In the genomic region with DNA sequence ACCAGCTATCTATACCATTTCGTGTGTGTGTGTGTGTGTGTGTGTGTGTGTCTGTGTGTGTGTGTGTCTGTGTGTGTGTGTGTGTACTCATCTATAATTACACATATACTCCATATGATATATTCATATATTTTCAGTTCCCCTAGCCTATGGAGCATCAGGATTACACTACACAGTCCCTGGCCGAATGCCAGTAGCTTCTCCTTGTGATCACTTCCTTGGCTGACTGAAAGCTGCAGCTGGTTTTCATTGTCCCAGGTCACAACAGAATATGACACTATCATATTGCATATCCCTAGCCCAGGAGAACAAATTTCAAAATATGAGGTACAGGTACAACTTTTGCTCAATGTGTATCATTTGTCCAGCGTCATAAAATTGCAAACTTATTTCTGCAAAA, we compare ENCODE assay signal across 22 mouse cellular contexts.
DNase-seq lines count a peak whose midpoint lies in the region; ATAC-seq lines count a peak whose summit lies in the region.
"Had no signal": no experiment of that assay in that cellular context is flagged by ENCODE, and none has a peak within 500 bp of the region (broad histone marks: within the 10 kb centered on the region; RNA-seq: fewer than 3 reads in every experiment).

No protein-coding gene starts in this region.

- peak; percentile 7 for DNase-seq in embryo, embryonic 11 days
- no peak for DNase-seq in embryo, embryonic 9.5 days (ENCODE audit: extremely low spot score)
- DNase-seq in kidney, postnatal 4 days, result peak; percentile 8 to 10
- no peak for DNase-seq in kidney, postnatal 36 days
- DNase-seq in midbrain, embryonic 11.5 days (ENCODE audit: low spot score, missing footprints), result no peak
- DNase-seq in embryonic facial prominence, embryonic 14.5 days (ENCODE audit: low spot score), result peak; percentile 74
- DNase-seq: adrenal gland, postnatal 14 days; cerebellum, adult 11-12 months; gastrocnemius, postnatal 14 days; heart, postnatal 14 days; kidney, adult 8-10 months; liver, postnatal 0 days; lung, postnatal 10 days; thymus, adult 2 months; thymus, postnatal 36 days had no signal

- no peaks in the 10 kb centered on the region for H3K9me3 ChIP-seq in midbrain, embryonic 13.5 days
- no peaks in the 10 kb centered on the region for H3K9me3 ChIP-seq in midbrain, embryonic 11.5 days (ENCODE audit: control insufficient read depth, low read length)
- H3K9me3 ChIP-seq in embryonic facial prominence, embryonic 14.5 days (ENCODE audit: control insufficient read depth, low read length), result no peaks in the 10 kb centered on the region
- H3K9me3 ChIP-seq: embryonic facial prominence, embryonic 13.5 days had no signal

- H3K27me3 ChIP-seq in midbrain, embryonic 13.5 days, result no peaks in the 10 kb centered on the region
- no peaks in the 10 kb centered on the region for H3K27me3 ChIP-seq in midbrain, embryonic 11.5 days (ENCODE audit: control insufficient read depth, insufficient read depth, low read length)
- no peaks in the 10 kb centered on the region for H3K27me3 ChIP-seq in embryonic facial prominence, embryonic 14.5 days (replicated peaks; ENCODE audit: control insufficient read depth, insufficient read depth, low read length)
- H3K27me3 ChIP-seq: embryonic facial prominence, embryonic 13.5 days had no signal

- H3K4me2 ChIP-seq in midbrain, embryonic 13.5 days (replicated peaks), result no peak overlapping the region
- no peak overlapping the region for H3K4me2 ChIP-seq in midbrain, embryonic 11.5 days
- H3K4me2 ChIP-seq in embryonic facial prominence, embryonic 14.5 days (ENCODE audit: low read depth, low read length), result no peak overlapping the region
- H3K4me2 ChIP-seq: embryonic facial prominence, embryonic 13.5 days; liver, embryonic 11.5 days had no signal

- 0 out of 2 replicates have a peak, but pooled peaks have one; percentile 14 for ATAC-seq in midbrain, embryonic 13.5 days
- no peak for ATAC-seq in midbrain, embryonic 11.5 days (ENCODE audit: low FRiP score)
- no peak for ATAC-seq in embryonic facial prominence, embryonic 14.5 days (ENCODE audit: low read depth)
- ATAC-seq: intestine, embryonic 16.5 days; liver, postnatal 0 days had no signal

- H3K4me1 ChIP-seq in midbrain, embryonic 13.5 days (replicated peaks), result no peaks in the 10 kb centered on the region
- H3K4me1 ChIP-seq in midbrain, embryonic 11.5 days (ENCODE audit: control insufficient read depth, insufficient read depth, low read length), result no peaks in the 10 kb centered on the region
- no peaks in the 10 kb centered on the region for H3K4me1 ChIP-seq in embryonic facial prominence, embryonic 14.5 days (ENCODE audit: control insufficient read depth, insufficient read depth, low read length)
- H3K4me1 ChIP-seq: embryonic facial prominence, embryonic 13.5 days had no signal

- H3K36me3 ChIP-seq in midbrain, embryonic 13.5 days, result no peaks in the 10 kb centered on the region
- no peaks in the 10 kb centered on the region for H3K36me3 ChIP-seq in midbrain, embryonic 11.5 days (ENCODE audit: control insufficient read depth, insufficient read depth, low read length)
- no peaks in the 10 kb centered on the region for H3K36me3 ChIP-seq in embryonic facial prominence, embryonic 14.5 days (ENCODE audit: control insufficient read depth, insufficient read depth, low read length)
- H3K36me3 ChIP-seq: embryonic facial prominence, embryonic 13.5 days had no signal

- H3K9ac ChIP-seq in midbrain, embryonic 13.5 days (replicated peaks), result no peak overlapping the region
- H3K9ac ChIP-seq in midbrain, embryonic 11.5 days (ENCODE audit: low read length), result no peak overlapping the region
- H3K9ac ChIP-seq in embryonic facial prominence, embryonic 14.5 days (ENCODE audit: low read depth, low read length), result no peak overlapping the region
- H3K9ac ChIP-seq: embryonic facial prominence, embryonic 13.5 days; liver, postnatal 0 days had no signal

- WGBS in midbrain, embryonic 13.5 days, result 76% methylated on average over 3 of the region's 3 CpGs
- WGBS in midbrain, embryonic 11.5 days, result 77% methylated on average over 3 of the region's 3 CpGs
- WGBS in embryonic facial prominence, embryonic 14.5 days, result 55% methylated on average over 3 of the region's 3 CpGs

- no peak overlapping the region for H3K27ac ChIP-seq in midbrain, embryonic 13.5 days
- no peak overlapping the region for H3K27ac ChIP-seq in midbrain, embryonic 11.5 days (ENCODE audit: low read depth, low read length)
- H3K27ac ChIP-seq in embryonic facial prominence, embryonic 14.5 days (replicated peaks; ENCODE audit: low read depth, low read length), result no peak overlapping the region
- H3K27ac ChIP-seq: embryonic facial prominence, embryonic 13.5 days; kidney, postnatal 0 days; macrophage had no signal

- H3K4me3 ChIP-seq in midbrain, embryonic 13.5 days (replicated peaks), result no peak overlapping the region
- no peak overlapping the region for H3K4me3 ChIP-seq in midbrain, embryonic 11.5 days (ENCODE audit: low read depth, low read length)
- no peak overlapping the region for H3K4me3 ChIP-seq in embryonic facial prominence, embryonic 14.5 days (ENCODE audit: low read depth, low read length)
- H3K4me3 ChIP-seq: embryonic facial prominence, embryonic 13.5 days; erythroblast, embryonic 14.5 days had no signal

Comparison
In these comparisons a context has a peak if more than half of its experiments do, and no peak if none do; other contexts are left out.
1. DNase-seq: peak in embryo, embryonic 11 days (single experiment), kidney, postnatal 4 days (2 of 2) and embryonic facial prominence, embryonic 14.5 days (single experiment); none in embryo, embryonic 9.5 days (single experiment), kidney, postnatal 36 days (0 of 2) and midbrain, embryonic 11.5 days (single experiment).